Mouse (Mus musculus) limb, embryonic 14.5 days (tissue): ENCODE results near the gene Tie1. TPM values are rescaled to one million over a fixed set of nuclear protein-coding genes. Genes with fewer than 3 reads are reported as not detected.

Experiments
- ATAC-seq: fragments of 200-750 bp; cut with Nextera tagmentation; 2 replicates; pipeline ENCODE4 v1.8.0; 2017; ENCODE audit warnings: low read depth, moderate number of reproducible peaks, moderate TSS enrichment; ENCODE audit not compliant: low FRiP score
- DNase-seq: peaks from one replicate; pipeline ENCODE4 v3.0.0-alpha.2; 2015; ENCODE audit warnings: low spot score
- H3K27ac ChIP-seq: fragments of 300-500 bp; sonication (generic); replicated peaks from 2 replicates; pipeline ENCODE4 v1.5.1; 2014; ENCODE audit warnings: low read depth, mild to moderate bottlenecking, low read length, moderate library complexity, mixed read lengths
- H3K27me3 ChIP-seq: fragments of 300-500 bp; sonication (generic); 2 replicates; pipeline ENCODE4 v1.6.1; 2014; ENCODE audit warnings: low read length, mixed read lengths; ENCODE audit not compliant: control insufficient read depth, insufficient read depth
- H3K36me3 ChIP-seq: fragments of 300-500 bp; sonication (generic); 2 replicates; pipeline ENCODE4 v1.6.1; 2014; ENCODE audit warnings: mild to moderate bottlenecking, low read length, moderate library complexity, mixed read lengths; ENCODE audit not compliant: control insufficient read depth, insufficient read depth
- H3K4me1 ChIP-seq: fragments of 300-500 bp; sonication (generic); 2 replicates; pipeline ENCODE4 v1.6.1; 2014; ENCODE audit warnings: antibody characterized with exemption, low read length, mixed read lengths; ENCODE audit not compliant: control insufficient read depth, insufficient read depth
- H3K4me2 ChIP-seq: fragments of 300-500 bp; sonication (generic); replicated peaks from 2 replicates; pipeline ENCODE4 v1.6.1; 2014; ENCODE audit warnings: low read depth, mild to moderate bottlenecking, low read length, moderate library complexity; ENCODE audit not compliant: severe bottlenecking
- H3K4me3 ChIP-seq: fragments of 300-500 bp; sonication (generic); replicated peaks from 2 replicates; pipeline ENCODE4 v1.5.1; 2014; ENCODE audit warnings: low read length
- H3K9ac ChIP-seq: fragments of 300-500 bp; sonication (generic); 2 replicates; pipeline ENCODE4 v1.6.1; 2014; ENCODE audit warnings: mild to moderate bottlenecking, low read depth, low read length, moderate library complexity; ENCODE audit not compliant: severe bottlenecking
- H3K9me3 ChIP-seq: fragments of 300-500 bp; sonication (generic); 2 replicates; pipeline ENCODE4 v1.6.1; 2016; ENCODE audit warnings: low read length; ENCODE audit not compliant: control insufficient read depth
- POLR2A ChIP-seq: fragments of 200-500 bp; IDR thresholded peaks from 2 replicates; pipeline ENCODE4 v1.8.0; 2012; ENCODE audit warnings: inconsistent platforms, mild to moderate bottlenecking, moderate library complexity, borderline replicate concordance; ENCODE audit not compliant: insufficient read depth, insufficient read length; ENCODE audit errors: extremely low read depth
- WGBS: fragments of 180-500 bp; shearing (Covaris S2); extraction: QIAGEN DNeasy Blood & Tissue Kit; methylation state at CpG from one replicate; pipeline ENCODE4 v1.1.7; 2014; 5-methylcytosine and 5-hydroxymethylcytosine counted together
- polyA plus RNA-seq, 2 experiments: library from polyadenylated mRNA; depleted of rRNA in 1 of 2; stranded (reverse) in 1 of 2; unstranded in 1 of 2; fragments of >200 nt; fragmentation: Nextera tagmentation in 1 of 2; extraction: Ambion mirVana in 1 of 2; gene quantifications; 2 replicates each; pipeline versions ENCODE4 v1.2.1 to v1.2.3; 2012 to 2014

Tie1 gene
- polyA plus RNA-seq, 2 experiments, result 17.7 to 27.1 TPM

DNA sequence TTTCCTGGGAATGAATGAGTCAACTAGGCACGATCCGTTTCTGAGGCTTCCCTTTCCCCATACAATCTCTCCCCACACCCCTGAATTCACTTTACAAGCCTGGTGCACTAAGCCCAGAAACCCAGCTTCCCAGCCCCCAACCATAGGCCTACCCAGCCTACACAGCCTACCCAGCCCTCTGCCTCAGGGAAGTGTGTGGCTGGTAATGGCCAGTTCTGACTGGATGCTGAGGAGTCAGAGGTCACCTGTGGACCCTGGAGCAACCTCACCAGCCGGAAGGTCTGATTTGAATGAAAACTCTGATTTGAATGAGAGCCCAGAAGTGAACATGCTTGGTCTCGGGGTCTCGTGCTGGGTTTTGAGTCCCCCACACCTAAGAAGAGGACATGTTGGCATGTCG, 37.9 kb upstream of the Tie1 start:
- WGBS, result 69% methylated on average over 6 of the region's 6 CpGs
- H3K9me3 ChIP-seq, result no peaks in the 10 kb centered on the region
- H3K27me3 ChIP-seq, result no peaks in the 10 kb centered on the region
- H3K4me1 ChIP-seq, result no peaks in the 10 kb centered on the region
- no peak overlapping the region for H3K27ac ChIP-seq
- TF ChIP-seq POLR2A, result no peak
- H3K36me3 ChIP-seq, result no peaks in the 10 kb centered on the region
- H3K4me2 ChIP-seq, result no peak overlapping the region
- ATAC-seq, result no peak
- DNase-seq, result no peak
- no peak overlapping the region for H3K9ac ChIP-seq
- no peak overlapping the region for H3K4me3 ChIP-seq

GRCm38 (mm10) chr4:118527335-118527681, 37.4 kb upstream of the Tie1 start:
- no peak for ATAC-seq
- Histone ChIP-seq H3K9me3 (no peaks in the 10 kb centered on the region), H3K36me3 (no peaks in the 10 kb centered on the region), H3K4me2 (no peak overlapping the region), H3K9ac (no peak overlapping the region), H3K27ac (no peak overlapping the region), H3K27me3 (no peaks in the 10 kb centered on the region), H3K4me1 (no peaks in the 10 kb centered on the region), H3K4me3 (no peak overlapping the region)
- no peak for TF ChIP-seq POLR2A
- DNase-seq, result no peak
- WGBS, result 42% methylated on average over 5 of the region's 5 CpGs

DNA sequence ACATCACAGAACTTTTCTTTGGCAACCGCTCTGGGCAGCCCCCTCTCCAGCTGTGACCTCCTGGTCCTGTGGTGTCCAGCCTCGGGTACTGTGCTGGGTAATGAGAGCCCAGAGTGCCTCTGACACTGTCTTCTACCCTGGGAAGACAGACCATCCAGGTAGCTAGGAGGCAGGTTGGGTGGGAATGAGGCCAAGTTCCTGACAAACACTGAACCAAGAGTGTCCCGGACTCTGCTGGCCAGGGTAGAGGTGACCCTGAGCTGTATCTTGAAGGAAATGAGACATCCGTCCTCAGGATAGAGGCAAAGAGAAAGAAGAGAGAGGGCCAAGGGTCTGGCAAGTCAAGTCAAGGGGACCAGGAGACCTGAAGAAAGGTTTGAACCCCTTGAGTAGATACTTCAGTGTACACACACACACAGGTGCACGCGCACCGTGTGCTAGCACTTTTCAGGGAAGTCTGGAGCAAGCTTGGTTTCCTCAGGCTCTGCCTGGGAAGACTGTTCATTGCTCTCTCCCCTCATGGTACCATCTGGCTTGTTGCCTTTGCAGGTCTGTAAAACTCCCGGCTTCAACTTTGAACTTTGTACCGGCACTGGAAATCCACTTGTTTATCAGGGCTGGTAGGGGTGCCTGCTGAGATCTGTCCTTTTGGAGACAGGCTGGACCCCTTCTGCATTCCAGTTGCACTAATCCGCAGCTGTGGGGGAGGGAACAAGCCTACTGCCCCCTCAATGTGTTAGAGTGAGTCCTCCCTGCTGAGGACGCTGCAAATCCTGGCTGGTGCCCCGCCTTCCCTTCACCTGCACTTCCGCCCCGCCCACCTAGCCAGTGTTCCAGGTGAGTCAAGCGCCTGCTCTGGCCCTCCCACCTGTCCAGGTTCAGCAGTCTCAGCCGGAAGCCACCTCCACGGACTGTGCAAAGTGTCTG, 36.8 kb upstream of the Tie1 start, which contains the start of gene 2610528J11Rik:
2610528J11Rik (plus strand) TSS at position 592 of the 927 bp plus-strand sequence.
- no peak within 1 kb of the TSS for H3K27ac ChIP-seq
- H3K4me3 ChIP-seq, result no peak within 1 kb of the TSS
- TF ChIP-seq POLR2A, result no peak
- DNase-seq, result no peak
- H3K27me3 ChIP-seq, result no peaks in the 10 kb centered on the region
- no peak within 1 kb of the TSS for H3K4me2 ChIP-seq
- H3K9me3 ChIP-seq, result no peaks in the 10 kb centered on the region
- no peaks in the 10 kb centered on the region for H3K4me1 ChIP-seq
- WGBS, result 39% methylated on average over 17 of the region's 17 CpGs
- ATAC-seq, result no peak
- no peak within 1 kb of the TSS for H3K9ac ChIP-seq
- H3K36me3 ChIP-seq, result no peaks in the 10 kb centered on the region

DNA sequence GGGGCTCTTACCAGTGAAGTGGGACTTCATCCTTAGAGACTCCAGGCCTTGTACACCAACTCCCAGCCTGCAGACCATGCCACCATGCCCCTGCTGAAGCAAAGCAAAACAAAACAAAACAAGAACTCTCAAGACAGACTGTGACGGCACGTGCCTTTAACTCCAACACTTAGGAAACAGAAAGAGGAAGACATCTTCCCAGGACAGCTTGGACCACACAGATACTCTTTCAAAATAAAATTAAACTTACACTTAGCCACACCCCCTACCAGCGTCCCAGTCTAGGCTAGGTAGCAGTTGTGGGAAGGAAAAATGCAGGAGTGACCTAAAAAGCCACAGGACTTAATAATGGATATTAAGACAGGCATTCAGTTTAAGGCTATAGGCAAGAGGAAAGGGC, 35.9 kb upstream of the Tie1 start:
- H3K27ac ChIP-seq, result no peak overlapping the region
- H3K9me3 ChIP-seq, result no peaks in the 10 kb centered on the region
- WGBS, result 73% methylated on average over 3 of the region's 3 CpGs
- H3K4me1 ChIP-seq, result no peaks in the 10 kb centered on the region
- H3K27me3 ChIP-seq, result no peaks in the 10 kb centered on the region
- no peak for DNase-seq
- no peaks in the 10 kb centered on the region for H3K36me3 ChIP-seq
- TF ChIP-seq POLR2A, result no peak
- no peak overlapping the region for H3K4me3 ChIP-seq
- no peak overlapping the region for H3K4me2 ChIP-seq
- H3K9ac ChIP-seq, result no peak overlapping the region
- ATAC-seq, result no peak

DNA sequence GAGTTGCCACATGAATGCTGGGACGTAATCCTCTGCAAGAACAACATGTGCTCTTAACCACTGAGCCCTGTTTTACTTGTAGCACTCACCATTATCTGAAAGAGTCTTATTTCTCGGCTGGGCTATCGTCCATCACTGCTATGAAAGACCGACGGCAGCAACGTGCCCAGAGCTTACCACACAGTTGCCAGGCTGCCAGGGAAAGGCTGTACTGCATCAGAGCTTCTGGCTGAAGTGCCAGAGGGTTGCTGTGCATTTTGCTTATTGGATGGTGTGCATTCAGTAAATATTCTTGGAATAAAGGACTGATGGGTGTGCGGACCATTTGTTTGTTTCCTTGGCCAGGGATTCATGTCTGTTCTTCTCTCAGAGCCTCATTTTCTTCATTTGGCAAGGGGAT, 34.1 kb upstream of the Tie1 start:
- no peaks in the 10 kb centered on the region for H3K36me3 ChIP-seq
- no peak for TF ChIP-seq POLR2A
- H3K4me3 ChIP-seq, result no peak overlapping the region
- ATAC-seq (no peak), DNase-seq (no peak)
- no peak overlapping the region for H3K9ac ChIP-seq
- no peaks in the 10 kb centered on the region for H3K4me1 ChIP-seq
- H3K27ac ChIP-seq, result no peak overlapping the region
- WGBS, result 70% methylated on average over 7 of the region's 7 CpGs
- H3K4me2 ChIP-seq, result no peak overlapping the region
- no peaks in the 10 kb centered on the region for H3K27me3 ChIP-seq
- no peaks in the 10 kb centered on the region for H3K9me3 ChIP-seq
